Mouse (Mus musculus) bone marrow, adult 2 months (tissue): Measurements from ENCODE around the gene Ccdc173.

Experiments used
- CTCF ChIP-seq: fragments of 200-500 bp; IDR thresholded peaks from 2 replicates; pipeline ENCODE4 v1.5.1; 2011; ENCODE audit warnings: low read length, control low read depth; ENCODE audit not compliant: control insufficient read depth, insufficient read depth
- POLR2A ChIP-seq: fragments of 200-500 bp; IDR thresholded peaks from 2 replicates; pipeline ENCODE4 v1.6.1; 2011; ENCODE audit warnings: low read depth, mild to moderate bottlenecking, control low read depth, low read length, borderline replicate concordance; ENCODE audit not compliant: control insufficient read depth

DNA sequence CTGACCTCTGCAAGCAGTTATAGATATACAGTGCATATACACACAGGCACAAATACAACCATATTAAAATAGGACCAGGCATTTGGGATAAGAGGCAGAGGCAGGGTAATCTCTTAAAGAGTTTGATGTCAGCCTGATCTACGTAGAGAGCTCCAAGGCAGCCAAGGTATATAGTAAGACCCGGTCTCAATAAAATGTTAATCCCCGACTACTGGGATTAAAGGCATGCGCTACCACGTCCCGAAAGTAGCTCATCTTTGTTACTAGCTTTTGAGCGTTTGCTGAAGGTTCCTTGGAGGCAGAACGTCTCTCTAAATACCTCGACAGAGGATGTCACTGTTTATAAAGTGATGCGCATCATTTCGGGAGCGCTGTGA is 67.1 kb downstream of the Ccdc173 start, which contains the start of gene Ppig:
- no peak for TF ChIP-seq CTCF
- TF ChIP-seq POLR2A = no peak
